Mouse (Mus musculus) kidney, adult 11 months (tissue): Measurements from ENCODE around the gene Wdr92.
"Not testable (repeated sequence)": the region's sequence is repeated elsewhere in the genome, so short reads cannot be mapped to it uniquely, and the experiment has no call there.

Experiments
- DNase-seq: peaks from one replicate; pipeline ENCODE4 v3.0.0; 2022

The Wdr92 gene

GRCm38 (mm10) chr11:17211258-17212140 is 29.6 kb downstream of the Wdr92 start, which contains the start of gene Pno1:
TSS of gene Pno1 (minus strand) at chr11:17211568.
- DNase-seq, result peak; percentile 98

GRCm38 (mm10) chr11:17212141-17212495 is 30.2 kb downstream of the Wdr92 start:
- DNase-seq, result no peak

- DNase-seq, result no peak
Measured at GRCm38 (mm10) chr11:17212903-17213509, 31.1 kb downstream of the Wdr92 start.

- DNase-seq, result no peak
Measured at GRCm38 (mm10) chr11:17215475-17215874, 33.6 kb downstream of the Wdr92 start.

DNA sequence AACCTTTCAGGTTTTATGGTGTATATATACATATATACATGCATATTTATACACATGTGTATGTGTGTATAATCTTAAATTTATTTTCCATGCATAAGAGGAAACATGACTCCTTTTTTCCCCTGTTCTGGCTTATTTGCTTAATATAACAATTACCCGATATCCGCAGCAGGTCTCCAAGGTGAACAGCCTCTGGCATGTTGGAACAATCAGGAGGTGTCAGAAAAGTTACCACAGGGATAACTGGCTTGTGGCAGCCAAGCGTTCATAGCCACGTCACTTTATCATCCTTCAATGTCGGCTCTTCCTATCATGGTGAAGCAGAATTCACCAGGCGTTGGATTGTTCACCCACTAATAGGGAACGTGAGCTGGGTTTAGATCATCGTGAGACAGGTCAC is 39.2 kb downstream of the Wdr92 start:
- no peak for DNase-seq

GRCm38 (mm10) chr11:17232792-17233191 is 50.9 kb downstream of the Wdr92 start:
- DNase-seq, result no peak

DNA sequence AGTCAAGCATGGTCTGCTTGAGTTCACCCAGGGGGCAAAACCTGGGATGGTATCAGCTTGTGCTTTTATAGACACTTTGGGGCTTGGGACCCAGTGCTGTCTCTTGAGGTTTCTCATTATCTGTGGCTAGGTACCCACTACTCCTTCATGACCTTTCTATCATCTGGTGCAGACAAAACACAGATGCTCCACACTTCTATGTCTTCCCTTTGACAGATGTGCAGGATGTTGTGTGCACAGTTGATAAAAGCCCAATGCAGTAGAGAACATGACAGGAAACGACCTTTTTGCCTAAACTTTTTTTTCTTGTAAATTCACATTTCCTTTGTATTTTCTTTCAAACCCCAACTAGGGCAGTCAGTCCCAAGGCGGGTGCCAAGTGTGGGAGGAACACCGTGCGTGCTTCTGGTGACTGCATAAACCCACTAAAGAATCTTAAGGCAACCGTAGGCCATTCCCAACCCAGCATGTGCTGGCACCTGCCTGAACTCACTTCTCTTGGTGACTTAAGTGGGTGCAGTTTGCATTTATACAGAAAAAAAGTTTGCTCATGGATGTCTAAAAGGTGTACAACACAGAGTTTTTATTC is 54.6 kb downstream of the Wdr92 start:
- DNase-seq, result no peak

- not testable (repeated sequence) for DNase-seq
Measured at GRCm38 (mm10) chr11:17238598-17238997, 56.7 kb downstream of the Wdr92 start.

- no peak for DNase-seq
Measured at GRCm38 (mm10) chr11:17248715-17249114, 66.8 kb downstream of the Wdr92 start.

GRCm38 (mm10) chr11:17256813-17257365 is 75.0 kb downstream of the Wdr92 start:
- peak; percentile 9 for DNase-seq

GRCm38 (mm10) chr11:17257443-17257842 is 75.5 kb downstream of the Wdr92 start, which contains the start of gene C1d:
TSS of gene C1d (plus strand) at chr11:17257579.
- DNase-seq, result peak; percentile 90

- DNase-seq, result peak; percentile 41
Measured at GRCm38 (mm10) chr11:17257861-17258260, 76.0 kb downstream of the Wdr92 start.

- DNase-seq, result no peak
Measured at GRCm38 (mm10) chr11:17267176-17267575, 85.3 kb downstream of the Wdr92 start.

DNA sequence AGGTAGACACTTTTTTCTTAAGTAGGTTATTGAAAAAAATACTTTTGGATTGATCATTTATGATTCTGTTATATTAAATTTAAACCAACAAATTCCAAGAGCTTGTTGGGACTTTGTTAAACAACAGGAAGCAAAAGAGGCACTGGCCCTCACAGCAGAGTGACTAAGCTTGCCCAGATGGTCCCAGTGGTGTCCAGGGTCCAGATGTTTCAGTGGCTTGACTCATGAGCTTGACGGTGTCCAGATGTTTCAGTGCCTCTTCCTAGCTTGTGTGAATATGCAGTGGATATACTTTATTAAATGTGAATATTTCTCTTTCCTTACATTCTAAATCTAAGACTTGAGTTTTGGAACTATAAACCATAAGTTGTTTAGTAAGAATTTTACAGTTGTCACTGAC is 86.9 kb downstream of the Wdr92 start:
- DNase-seq, result no peak

GRCm38 (mm10) chr11:17279959-17280358 is 98.1 kb downstream of the Wdr92 start:
- DNase-seq, result no peak
